Mouse (Mus musculus) limb, embryonic 11.5 days (tissue): ENCODE results near the gene Setd1b. TPM values are rescaled to one million over a fixed set of nuclear protein-coding genes. Genes with fewer than 3 reads are reported as not detected.
A peak's percentile ranks its signal among the peaks of the same experiment; 100 is the strongest.

ENCODE experiments used
- ATAC-seq: fragments of 200-750 bp; cut with Nextera tagmentation; 2 replicates; pipeline ENCODE4 v1.8.0; 2017; ENCODE audit warnings: low read depth; ENCODE audit not compliant: insufficient number of reproducible peaks, low FRiP score, low TSS enrichment
- DNase-seq: peaks from one replicate; pipeline ENCODE4 v3.0.0-alpha.2; 2015; ENCODE audit warnings: low spot score
- H3K27ac ChIP-seq: fragments of 300-500 bp; sonication (generic); replicated peaks from 2 replicates; pipeline ENCODE4 v1.5.1; 2014; ENCODE audit warnings: low read depth, mild to moderate bottlenecking, low read length
- H3K27me3 ChIP-seq: fragments of 300-500 bp; sonication (generic); 2 replicates; pipeline ENCODE4 v1.6.1; 2014; ENCODE audit warnings: mild to moderate bottlenecking, low read length, mixed read lengths; ENCODE audit not compliant: control insufficient read depth, insufficient read depth
- H3K36me3 ChIP-seq: fragments of 300-500 bp; sonication (generic); 2 replicates; pipeline ENCODE4 v1.6.1; 2014; ENCODE audit warnings: mild to moderate bottlenecking, low read length, moderate library complexity, mixed read lengths; ENCODE audit not compliant: control insufficient read depth, insufficient read depth
- H3K4me1 ChIP-seq: fragments of 300-500 bp; sonication (generic); 2 replicates; pipeline ENCODE4 v1.6.1; 2014; ENCODE audit warnings: low read length, mixed read lengths; ENCODE audit not compliant: control insufficient read depth, insufficient read depth
- H3K4me2 ChIP-seq: fragments of 300-500 bp; sonication (generic); 2 replicates; pipeline ENCODE4 v1.6.1; 2014; ENCODE audit warnings: low read depth, mild to moderate bottlenecking, moderate library complexity; ENCODE audit not compliant: severe bottlenecking
- H3K4me3 ChIP-seq: fragments of 300-500 bp; sonication (generic); 2 replicates; pipeline ENCODE4 v1.5.1; 2014; ENCODE audit warnings: low read depth, low read length
- H3K9ac ChIP-seq: fragments of 300-500 bp; sonication (generic); 2 replicates; pipeline ENCODE4 v1.6.1; 2014; ENCODE audit warnings: mild to moderate bottlenecking, low read length
- H3K9me3 ChIP-seq: fragments of 300-500 bp; sonication (generic); 2 replicates; pipeline ENCODE4 v1.6.1; 2016; ENCODE audit warnings: low read length; ENCODE audit not compliant: control insufficient read depth
- WGBS: fragments of 180-500 bp; shearing (Covaris S2); extraction: QIAGEN DNeasy Blood & Tissue Kit; methylation state at CpG from one replicate; pipeline ENCODE4 v1.1.7; 2014; 5-methylcytosine and 5-hydroxymethylcytosine counted together
- polyA plus RNA-seq: library from polyadenylated mRNA; unstranded; fragments of >200 nt; fragmentation: Nextera tagmentation; extraction: Ambion mirVana; gene quantifications from 2 replicates; pipeline ENCODE4 v1.2.1, GENCODE M21; 2014

Gene Setd1b
- polyA plus RNA-seq, 1 experiment from 2014 or later: 12.0 TPM

GRCm38 (mm10) chr5:123171646-123172350, 29.8 kb downstream of the Setd1b start:
- Histone ChIP-seq H3K27ac (no peak overlapping the region), H3K36me3 (no peaks in the 10 kb centered on the region), H3K4me3 (peak overlapping the region; percentile 9; the same call in 1 of the 2 replicates), H3K27me3 (no peaks in the 10 kb centered on the region), H3K4me1 (no peaks in the 10 kb centered on the region), H3K9me3 (no peaks in the 10 kb centered on the region), H3K9ac (no peak overlapping the region), H3K4me2 (peak overlapping the region; percentile 42)
- peak; percentile 95 for DNase-seq
- WGBS: 12% methylated on average over 22 of the region's 22 CpGs
- ATAC-seq: peak; percentile 80

GRCm38 (mm10) chr5:123178792-123179191, 36.8 kb downstream of the Setd1b start:
- 89% methylated on average over 5 of the region's 5 CpGs for WGBS
- Histone ChIP-seq H3K36me3 (no peaks in the 10 kb centered on the region), H3K4me1 (no peaks in the 10 kb centered on the region), H3K9me3 (no peaks in the 10 kb centered on the region), H3K9ac (no peak overlapping the region), H3K4me3 (no peak overlapping the region), H3K27me3 (no peaks in the 10 kb centered on the region), H3K4me2 (no peak overlapping the region), H3K27ac (no peak overlapping the region)
- ATAC-seq (no peak), DNase-seq (no peak)

GRCm38 (mm10) chr5:123180390-123180789, 38.4 kb downstream of the Setd1b start:
- no peaks in the 10 kb centered on the region for H3K9me3 ChIP-seq
- no peaks in the 10 kb centered on the region for H3K27me3 ChIP-seq
- no peak overlapping the region for H3K27ac ChIP-seq
- H3K9ac ChIP-seq: no peak overlapping the region
- 91% methylated on average over 15 of the region's 15 CpGs for WGBS
- H3K4me1 ChIP-seq: no peaks in the 10 kb centered on the region
- no peaks in the 10 kb centered on the region for H3K36me3 ChIP-seq
- DNase-seq: no peak
- no peak overlapping the region for H3K4me3 ChIP-seq
- ATAC-seq: no peak
- no peak overlapping the region for H3K4me2 ChIP-seq

DNA sequence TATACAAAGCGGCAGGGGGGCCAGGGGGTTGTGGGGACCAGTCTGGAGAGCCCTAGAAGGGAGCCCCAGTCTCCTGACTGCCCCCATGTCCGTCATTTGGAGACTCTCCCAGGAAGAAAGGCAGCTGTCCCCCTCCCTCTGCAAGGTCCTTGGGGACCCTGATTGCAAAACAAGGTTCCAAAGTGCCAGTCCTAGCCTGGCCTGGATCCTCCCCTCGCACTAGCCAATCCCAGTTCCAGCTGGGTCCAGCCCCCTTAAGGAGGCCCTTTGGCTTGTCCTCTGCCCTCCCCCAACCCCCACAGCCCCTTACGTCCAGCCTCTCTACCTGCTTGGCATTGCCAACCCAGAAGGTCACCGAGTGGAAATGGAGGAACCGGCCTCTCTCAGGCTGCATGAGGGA, 39.5 kb downstream of the Setd1b start:
- Histone ChIP-seq H3K27me3 (no peaks in the 10 kb centered on the region), H3K4me3 (no peak overlapping the region), H3K36me3 (no peaks in the 10 kb centered on the region), H3K9me3 (no peaks in the 10 kb centered on the region), H3K4me2 (no peak overlapping the region), H3K4me1 (no peaks in the 10 kb centered on the region), H3K9ac (no peak overlapping the region), H3K27ac (no peak overlapping the region)
- WGBS: 76% methylated on average over 6 of the region's 6 CpGs
- no peak for DNase-seq
- ATAC-seq: no peak

DNA sequence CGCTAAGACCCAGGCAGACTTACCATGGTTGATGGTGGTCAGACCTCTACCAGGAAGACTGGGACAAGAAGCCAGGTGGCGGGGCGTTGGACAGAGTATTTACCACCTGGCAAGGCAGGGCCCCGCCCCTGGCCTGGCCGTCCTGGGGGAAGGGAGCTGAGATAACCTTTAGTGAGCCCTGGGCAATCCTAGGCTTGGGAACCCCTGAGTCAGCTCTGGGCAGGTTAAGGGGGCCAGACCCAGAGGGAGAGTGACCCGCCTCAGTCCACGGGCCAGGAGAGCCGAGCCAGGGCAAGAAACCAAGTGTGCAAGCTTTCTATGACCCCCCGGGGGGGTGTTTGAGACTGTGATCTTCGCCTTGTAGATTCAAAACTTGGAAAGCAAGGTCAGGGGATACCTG, 40.7 kb downstream of the Setd1b start, which contains the start of gene Hpd:
TSS of gene Hpd (minus strand) at position 77 of the 400 bp plus-strand sequence.
- no peak within 1 kb of the TSS for H3K4me3 ChIP-seq
- H3K9ac ChIP-seq: no peak within 1 kb of the TSS
- no peaks in the 10 kb centered on the region for H3K9me3 ChIP-seq
- ATAC-seq: no peak
- DNase-seq: no peak
- H3K4me2 ChIP-seq: no peak within 1 kb of the TSS
- no peak within 1 kb of the TSS for H3K27ac ChIP-seq
- no peaks in the 10 kb centered on the region for H3K4me1 ChIP-seq
- H3K36me3 ChIP-seq: no peaks in the 10 kb centered on the region
- H3K27me3 ChIP-seq: no peaks in the 10 kb centered on the region
- 79% methylated on average over 10 of the region's 10 CpGs for WGBS

DNA sequence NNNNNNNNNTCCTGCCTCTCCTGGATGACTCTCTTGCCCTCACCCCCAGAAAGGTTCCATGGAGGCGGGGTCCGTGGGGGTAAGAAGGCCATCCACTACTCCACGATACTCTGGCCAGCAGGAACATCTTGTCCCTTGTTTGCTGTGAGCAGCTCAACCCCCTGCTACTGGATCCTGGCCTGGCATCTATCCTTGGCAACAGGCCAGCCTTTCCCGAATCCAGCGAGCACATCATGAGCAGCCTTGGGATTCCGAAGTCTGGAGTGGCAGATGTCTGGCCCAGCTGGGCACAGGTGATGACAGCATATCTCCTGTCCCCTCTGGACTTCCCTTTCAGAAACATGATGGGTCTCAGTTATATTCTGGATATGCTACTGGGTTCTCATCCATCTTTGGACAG, 44.0 kb downstream of the Setd1b start:
- H3K4me2 ChIP-seq: no peak overlapping the region
- H3K27me3 ChIP-seq: no peaks in the 10 kb centered on the region
- 87% methylated on average over 6 of the region's 6 CpGs for WGBS
- no peaks in the 10 kb centered on the region for H3K4me1 ChIP-seq
- DNase-seq (no peak), ATAC-seq (no peak)
- H3K9ac ChIP-seq: no peak overlapping the region
- H3K4me3 ChIP-seq: no peak overlapping the region
- H3K9me3 ChIP-seq: no peaks in the 10 kb centered on the region
- no peaks in the 10 kb centered on the region for H3K36me3 ChIP-seq
- H3K27ac ChIP-seq: no peak overlapping the region

GRCm38 (mm10) chr5:123187306-123187705, 45.3 kb downstream of the Setd1b start:
- Histone ChIP-seq H3K4me2 (no peak overlapping the region), H3K9me3 (no peaks in the 10 kb centered on the region), H3K27ac (no peak overlapping the region), H3K9ac (no peak overlapping the region), H3K27me3 (no peaks in the 10 kb centered on the region), H3K4me3 (no peak overlapping the region), H3K36me3 (no peaks in the 10 kb centered on the region), H3K4me1 (no peaks in the 10 kb centered on the region)
- 91% methylated on average over 3 of the region's 3 CpGs for WGBS
- DNase-seq (no peak), ATAC-seq (no peak)

DNA sequence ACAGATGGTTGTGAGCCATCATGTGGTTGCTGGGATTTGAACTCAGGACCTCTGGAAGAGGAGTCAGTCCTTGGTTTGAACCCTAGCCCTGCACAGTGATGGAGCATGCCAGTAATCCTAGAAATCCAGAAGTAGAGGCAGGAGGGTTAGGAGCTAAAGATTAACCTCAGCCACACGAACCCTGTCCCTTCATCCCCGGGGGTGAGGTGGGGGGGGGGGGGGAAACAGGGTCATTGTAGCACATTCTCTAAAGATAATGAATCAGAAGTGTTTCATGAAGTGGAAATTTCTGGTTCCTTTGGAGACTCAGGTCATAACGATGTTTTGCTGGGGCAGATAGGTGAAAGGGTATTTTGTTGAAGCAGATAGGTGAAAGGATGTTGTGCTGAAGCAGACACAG, 48.9 kb downstream of the Setd1b start:
- ATAC-seq (no peak), DNase-seq (no peak)
- H3K4me2 ChIP-seq: no peak overlapping the region
- H3K4me3 ChIP-seq: no peak overlapping the region
- H3K4me1 ChIP-seq: no peaks in the 10 kb centered on the region
- WGBS: 84% methylated on average over 3 of the region's 3 CpGs
- H3K27me3 ChIP-seq: no peaks in the 10 kb centered on the region
- no peaks in the 10 kb centered on the region for H3K9me3 ChIP-seq
- no peaks in the 10 kb centered on the region for H3K36me3 ChIP-seq
- H3K27ac ChIP-seq: no peak overlapping the region
- no peak overlapping the region for H3K9ac ChIP-seq

DNA sequence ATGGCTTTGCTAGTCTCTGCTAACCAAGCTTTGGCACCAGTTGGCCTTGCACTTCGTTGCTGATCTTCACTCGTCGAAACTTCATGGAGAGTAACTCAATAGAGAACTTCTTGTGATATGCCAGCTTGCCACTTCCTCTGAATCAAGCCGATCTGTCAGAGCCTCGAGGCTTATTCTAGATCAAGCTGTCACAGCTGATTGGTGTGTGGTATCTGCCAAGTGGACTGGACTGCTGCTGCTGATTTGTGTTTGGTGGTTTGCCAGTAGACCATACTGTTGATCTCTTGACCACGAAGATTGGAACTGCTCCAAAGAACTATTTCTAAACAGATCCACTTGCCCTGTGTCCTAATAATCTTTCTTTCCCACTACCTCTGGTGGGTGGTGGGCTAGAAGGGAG, 49.4 kb downstream of the Setd1b start:
- Histone ChIP-seq H3K4me2 (no peak overlapping the region), H3K4me1 (no peaks in the 10 kb centered on the region), H3K27me3 (no peaks in the 10 kb centered on the region), H3K9ac (no peak overlapping the region), H3K36me3 (no peaks in the 10 kb centered on the region), H3K4me3 (no peak overlapping the region), H3K27ac (no peak overlapping the region), H3K9me3 (no peaks in the 10 kb centered on the region)
- ATAC-seq: no peak
- 90% methylated on average over 6 of the region's 6 CpGs for WGBS
- DNase-seq: no peak
